Mouse (Mus musculus) naive thymus-derived CD4-positive, alpha-beta T cell, adult 2 months (primary cell): ENCODE measurements at regions not wholly inside any gene's neighbourhood (a gene's known extent, or its start where the extent isn't known, plus 50 kb on each side); places are given as distances from the start of the nearest gene placed in this dataset.

Source experiments
- DNase-seq: peaks from one replicate; pipeline ENCODE4 v3.0.0-alpha.2; 2011; ENCODE audit warnings: low read depth

- DNase-seq = peak; percentile 74
Observed at GRCm38 (mm10) chr8:126854121-126855055, 91.3 kb downstream of the Tomm20 start.

DNA sequence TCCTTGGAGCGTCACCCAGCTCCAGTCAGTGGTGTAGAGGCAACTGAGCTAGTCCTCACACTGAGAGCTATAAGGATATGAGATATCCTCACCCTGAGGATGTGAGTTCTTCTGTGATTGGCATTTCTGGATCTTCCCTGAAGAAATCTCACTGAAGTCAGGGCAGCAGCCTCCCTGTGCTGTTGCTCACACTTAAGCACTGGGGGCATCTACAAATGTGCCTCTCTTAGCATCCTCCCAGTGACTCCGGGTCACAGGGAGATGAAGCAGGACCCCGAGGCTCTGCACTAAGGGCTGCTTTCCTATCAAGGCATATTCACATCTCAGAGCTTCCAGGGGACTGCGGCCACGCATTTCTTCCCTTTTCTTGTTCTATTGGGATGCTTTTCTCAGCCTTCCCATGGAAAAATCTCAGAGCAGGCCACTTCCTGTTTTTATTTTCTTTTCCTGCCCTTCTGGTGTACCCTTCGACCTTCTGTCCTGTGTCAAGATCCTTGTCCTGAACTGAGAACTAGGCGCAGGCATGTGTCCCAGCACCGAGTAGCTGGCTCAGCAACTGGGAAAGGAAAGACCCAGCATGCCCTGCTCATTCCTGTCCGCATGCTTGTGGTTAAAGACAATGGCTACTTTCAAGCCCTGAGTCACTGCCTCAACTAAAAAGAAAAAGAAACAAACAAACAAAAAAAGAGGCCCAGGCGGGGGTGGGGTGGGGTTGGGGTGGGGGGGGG lies 92.8 kb downstream of the Tomm20 start:
- DNase-seq = peak; percentile 51

GRCm38 (mm10) chr8:126852184-126852583 lies 93.5 kb downstream of the Tomm20 start:
- peak; percentile 67 for DNase-seq

DNA sequence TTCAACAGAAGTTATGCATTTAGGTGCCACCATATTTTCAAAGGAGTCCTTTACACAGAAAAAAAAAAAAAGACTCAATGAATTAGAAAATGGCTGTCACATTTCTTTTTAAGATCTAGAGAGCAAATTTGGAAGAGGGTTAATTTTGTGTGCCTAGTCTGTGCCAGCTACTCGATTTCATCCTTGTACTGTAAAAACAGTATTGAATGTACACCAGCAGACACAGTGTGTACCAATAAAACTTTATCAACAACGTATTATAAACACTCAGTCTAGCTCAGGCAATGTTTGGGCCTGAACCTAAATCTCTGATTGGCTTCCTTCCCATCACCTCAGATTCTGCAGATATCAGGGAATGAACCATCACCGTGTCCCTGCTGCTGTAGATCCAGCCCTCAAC lies 93.9 kb downstream of the Tomm20 start:
- no peak for DNase-seq

- DNase-seq = peak; percentile 41
Observed at GRCm38 (mm10) chr8:126850189-126850535, 95.5 kb downstream of the Tomm20 start.

- peak; percentile 47 for DNase-seq
Observed at GRCm38 (mm10) chr8:126849411-126850188, 96.0 kb downstream of the Tomm20 start.

DNA sequence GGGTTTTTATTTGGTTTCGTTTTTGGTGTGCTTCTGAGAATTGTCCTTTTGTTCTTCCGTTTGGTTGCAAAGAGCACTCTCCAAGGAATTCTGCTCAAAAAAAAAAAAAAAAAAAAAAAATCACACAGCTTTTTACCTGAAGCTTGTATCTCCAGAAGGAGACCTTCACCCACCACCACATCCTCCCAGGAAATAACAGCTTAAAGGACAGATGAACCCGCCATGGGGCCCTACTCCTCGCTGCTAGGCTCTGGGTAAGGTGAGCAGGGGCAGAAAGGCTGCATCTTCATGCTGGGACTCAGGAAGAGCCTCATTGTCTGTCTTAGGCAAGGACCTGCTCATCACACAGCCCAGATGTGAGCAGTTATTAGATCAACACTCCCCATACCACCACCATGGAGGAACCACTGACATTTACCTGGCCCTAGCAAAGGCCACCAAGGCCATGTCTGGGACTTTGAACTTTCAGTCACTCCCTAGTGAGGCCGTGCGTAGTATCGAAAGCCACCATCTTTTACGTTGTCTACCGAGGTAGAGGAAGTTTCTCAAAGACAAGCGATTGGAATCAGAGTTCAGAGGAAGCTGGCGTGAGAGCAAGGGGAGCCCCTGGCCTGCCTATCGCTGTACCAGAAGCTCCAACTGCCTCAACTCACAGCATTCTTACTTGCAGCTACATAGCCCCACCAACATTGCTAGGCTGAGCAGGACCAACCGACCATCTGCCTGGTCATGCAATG lies 97.1 kb downstream of the Tomm20 start:
- peak; percentile 76 for DNase-seq

DNA sequence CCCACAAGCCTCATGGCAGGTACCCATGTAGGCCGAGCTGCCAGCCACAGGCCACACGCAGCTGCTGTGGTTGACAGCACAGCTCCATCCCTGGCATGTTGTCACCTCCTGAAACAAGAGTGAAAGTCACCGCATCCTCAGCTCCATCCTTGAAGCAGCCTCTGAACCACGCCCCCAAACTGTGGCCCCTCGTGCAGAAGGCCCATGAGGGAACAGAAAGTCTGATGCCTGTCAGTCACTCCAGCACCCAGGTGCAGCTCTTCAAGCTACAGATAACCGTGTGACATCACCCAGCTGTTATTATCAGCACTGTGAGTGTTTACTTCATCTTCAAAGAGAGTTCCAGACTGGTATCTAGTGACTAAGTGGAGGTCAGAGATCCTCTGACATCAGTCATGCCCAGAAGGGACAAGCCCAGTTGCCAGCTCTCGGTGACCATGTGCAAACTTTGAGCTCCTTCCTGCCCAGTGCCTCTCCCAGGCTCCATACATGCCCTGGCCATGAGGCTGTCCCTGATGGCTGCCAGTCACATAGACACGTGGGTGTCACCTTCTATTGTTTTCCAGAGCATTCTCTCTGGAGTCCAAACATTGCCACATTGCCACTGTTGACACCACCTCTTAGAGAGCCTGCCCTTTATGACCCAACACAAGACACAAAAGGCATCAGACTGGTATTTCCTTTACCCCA lies 97.8 kb downstream of the Tomm20 start:
- DNase-seq = peak; percentile 91

- no peak for DNase-seq
Observed at GRCm38 (mm10) chr8:126846188-126846565, 99.5 kb downstream of the Tomm20 start.

DNA sequence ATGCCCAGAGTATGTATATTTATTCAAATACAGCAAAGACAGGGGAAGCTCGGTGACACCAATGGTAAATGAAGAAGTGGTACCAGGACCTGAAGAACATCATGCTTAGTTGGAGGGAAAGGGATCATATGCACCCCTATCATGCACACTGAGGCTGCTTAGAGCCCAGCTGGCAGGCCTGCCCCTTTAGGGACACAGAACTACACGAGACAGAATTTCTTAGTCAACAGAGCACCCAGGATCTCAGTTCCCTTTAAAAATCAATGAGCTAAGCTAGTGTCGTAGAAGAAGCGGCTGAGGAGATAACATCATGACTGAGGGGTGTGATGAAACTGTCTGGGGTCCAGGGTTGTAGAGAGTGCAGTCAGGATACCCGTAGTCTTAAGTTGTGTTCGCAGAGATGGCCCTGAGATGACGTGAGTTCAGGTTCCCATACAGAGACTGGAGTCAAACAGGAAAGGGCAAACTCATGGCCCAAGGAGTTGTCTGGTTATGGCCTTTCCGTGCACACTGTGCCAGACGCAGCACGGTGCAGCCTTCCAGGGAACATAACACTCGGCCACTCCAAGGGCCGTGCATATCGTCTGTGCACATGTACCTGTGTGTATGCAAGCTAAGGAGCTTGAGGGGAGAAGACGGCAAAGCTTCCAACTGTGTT lies 100.0 kb downstream of the Tomm20 start:
- no peak for DNase-seq

GRCm38 (mm10) chr8:126844627-126845026 lies 101.0 kb downstream of the Tomm20 start:
- DNase-seq = no peak

DNA sequence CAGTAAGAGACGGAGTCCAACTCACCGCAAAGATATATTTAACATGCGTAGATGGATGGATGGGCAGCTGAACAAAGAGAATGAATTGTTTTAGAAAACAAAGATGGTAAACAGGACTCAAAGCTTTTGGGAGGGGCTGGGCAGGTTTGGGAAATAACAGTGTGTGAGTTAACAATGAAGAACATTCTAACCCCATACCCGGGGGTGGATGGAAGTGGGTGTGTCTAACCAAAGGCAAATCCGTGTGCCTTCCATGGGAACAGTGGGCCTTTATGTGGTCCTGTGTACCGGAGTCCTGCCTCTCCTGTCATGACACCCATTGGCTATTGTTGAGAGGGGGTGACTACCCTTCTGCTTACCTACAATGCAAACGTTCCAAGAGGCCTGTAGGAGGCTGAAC lies 104.5 kb downstream of the Tomm20 start:
- DNase-seq = no peak

DNA sequence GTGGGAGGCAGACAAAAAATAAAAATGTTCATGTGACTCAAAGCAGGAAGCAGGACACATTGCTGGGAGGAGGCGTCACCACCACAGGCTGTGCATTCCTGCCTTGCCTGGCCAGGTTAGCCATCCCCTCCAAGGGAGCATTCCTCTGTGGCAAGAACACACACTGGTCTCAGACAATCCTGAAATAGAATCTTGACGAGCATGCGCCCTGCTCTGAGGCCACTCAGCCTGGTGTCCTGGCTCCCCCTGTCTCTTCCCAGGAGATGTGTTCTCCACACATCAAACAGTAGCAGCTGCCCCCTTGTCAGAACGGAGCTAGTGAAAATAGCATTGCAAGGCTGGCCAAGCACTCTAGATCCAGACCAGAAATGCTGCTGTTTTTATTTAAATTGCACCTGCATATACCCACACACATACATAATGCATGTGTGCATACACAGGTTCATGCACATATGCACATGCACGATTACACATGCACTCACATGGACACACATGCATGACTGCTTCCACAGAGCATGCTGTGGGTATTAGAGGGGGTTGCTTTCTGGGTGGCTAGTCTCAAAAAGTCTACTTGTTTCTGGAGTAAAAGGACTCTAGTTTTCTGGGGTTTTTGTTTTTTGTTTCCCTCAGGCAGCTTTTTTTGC lies 105.8 kb downstream of the Tomm20 start:
- no peak for DNase-seq

DNA sequence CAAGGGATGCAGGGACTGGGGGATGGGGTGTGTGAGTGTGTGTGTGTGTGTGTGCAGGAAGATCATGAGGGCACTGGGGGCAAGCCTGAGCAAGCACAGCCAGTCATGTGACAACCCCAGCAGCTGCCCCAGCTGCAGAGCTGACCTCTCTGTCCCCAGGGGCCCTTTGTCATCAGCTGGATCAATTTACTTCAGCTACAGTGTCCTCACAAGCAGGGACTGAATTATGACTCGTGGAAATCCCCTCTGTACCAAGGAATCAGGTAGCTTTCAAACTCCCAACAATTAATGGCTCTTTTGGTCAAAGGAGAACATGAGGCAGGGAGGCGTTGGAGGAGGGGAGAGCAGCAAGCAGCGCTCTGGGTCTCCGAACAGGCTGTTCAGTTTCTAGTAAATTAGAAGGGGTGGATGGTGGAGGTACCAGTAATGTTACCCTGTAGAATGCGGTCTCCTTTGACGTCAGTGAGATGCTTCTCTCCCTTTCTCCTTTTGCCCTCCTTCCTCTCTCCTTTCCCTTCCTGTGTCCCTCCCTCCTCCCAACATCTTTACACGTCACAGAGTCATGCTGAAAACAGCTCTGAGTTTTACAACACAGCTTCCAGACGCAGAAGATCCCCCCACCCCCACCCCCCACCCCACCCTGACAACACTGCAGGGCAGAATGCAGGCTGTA lies 106.5 kb downstream of the Tomm20 start:
- peak; percentile 49 for DNase-seq

DNA sequence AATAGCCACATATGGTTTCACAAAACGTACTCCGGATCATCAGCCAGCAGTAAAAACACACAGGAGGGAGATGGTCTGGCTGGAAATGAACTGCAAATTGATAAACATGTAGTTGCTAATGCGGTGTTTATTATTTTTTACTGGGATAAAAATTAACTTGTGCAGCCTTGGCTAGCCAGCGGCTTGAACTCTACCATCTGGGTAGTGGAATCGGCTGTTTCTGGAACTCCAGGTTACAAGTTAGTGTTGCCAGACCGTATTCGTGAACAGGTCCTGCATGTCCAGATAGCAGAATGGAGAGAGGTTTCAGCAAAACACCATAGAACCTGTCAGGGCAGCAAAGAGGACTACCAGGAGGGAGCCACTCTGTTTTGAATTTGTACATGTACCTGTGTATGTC lies 107.4 kb downstream of the Tomm20 start:
- no peak for DNase-seq

GRCm38 (mm10) chr8:126837318-126838025 lies 108.2 kb downstream of the Tomm20 start:
- DNase-seq = no peak

DNA sequence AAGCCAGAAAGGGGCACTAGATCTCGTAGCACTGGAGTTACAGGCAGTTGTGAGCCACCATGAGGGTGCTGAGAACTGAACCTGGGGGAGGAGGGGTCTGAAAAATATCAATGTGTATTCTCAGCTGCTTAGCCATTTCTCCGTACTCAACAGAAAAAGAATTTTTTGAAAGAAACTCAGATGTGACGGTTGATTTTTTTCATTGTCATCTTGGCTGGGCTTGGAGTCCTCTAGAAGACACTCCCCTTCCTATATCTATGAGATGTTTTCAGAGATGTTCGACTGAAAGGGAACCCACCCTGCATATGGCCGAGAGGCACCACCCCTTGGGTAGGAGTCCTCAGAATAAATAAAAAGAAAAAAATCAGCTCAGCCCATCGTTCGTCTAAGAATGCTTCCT lies 110.1 kb downstream of the Tomm20 start:
- DNase-seq = no peak

GRCm38 (mm10) chr8:126833471-126834453 lies 111.9 kb downstream of the Tomm20 start:
- peak; percentile 57 for DNase-seq
